Mouse (Mus musculus) adrenal gland, adult (tissue): ENCODE measurements around the gene Gm3542.
"Not testable (repeated sequence)": the region's sequence is repeated elsewhere in the genome, so short reads cannot be mapped to it uniquely, and the experiment has no call there.

Experiments
- DNase-seq, 2 experiments: peaks; one replicate each; pipeline ENCODE4 v3.0.0; 2022 to 2023; ENCODE audit warnings: low spot score in 1 of 2; ENCODE audit not compliant: inconsistent age in 2 of 2

The Gm3542 gene

DNA sequence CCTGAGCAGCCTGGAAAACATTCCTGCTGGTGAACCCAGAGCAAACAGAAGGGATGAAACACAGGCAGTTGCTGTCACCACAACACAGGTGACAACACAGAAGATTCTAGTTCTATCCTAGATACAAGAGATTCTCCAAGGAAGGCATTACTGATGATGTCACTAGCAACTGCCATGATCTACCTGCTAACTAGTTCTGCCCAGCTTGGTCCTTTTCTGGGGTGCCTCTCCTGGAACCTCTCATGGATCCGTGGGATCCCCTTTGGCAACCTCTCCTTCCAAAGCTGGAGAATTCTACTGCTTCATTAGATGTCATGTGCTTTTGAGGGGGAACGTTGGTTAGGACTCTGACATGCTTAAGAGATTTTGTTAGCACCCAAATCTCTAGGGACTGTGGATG lies at the start of gene Gm3542:
TSS of gene Gm3542 (minus strand) at position 101 of the 400 bp plus-strand sequence.
- not testable (repeated sequence) for DNase-seq
